Mouse (Mus musculus): ENCODE results near the gene Ifnb1.

- TF ChIP-seq POLR2A (IDR thresholded peaks at IDR 0.05; ENCODE audit: control insufficient read depth in 1 of 2, insufficient read depth in 1 of 2, low read depth in 1 of 2, low read length in 2 of 2, poor library complexity in 1 of 2) (no peak), TCF12 (IDR thresholded peaks at IDR 0.05; ENCODE audit: low read depth, low read length) (no peak), JUND (IDR thresholded peaks at IDR 0.05; ENCODE audit: low read depth, low read length) (no peak), GABPA (IDR thresholded peaks at IDR 0.05; ENCODE audit: low read depth, low read length) (no peak), GATA1 (IDR thresholded peaks at IDR 0.05; ENCODE audit: low read depth, low read length) (no peak), CHD1 (IDR thresholded peaks at IDR 0.05; ENCODE audit: low read depth, low read length) (no peak), ZC3H11A (IDR thresholded peaks at IDR 0.05; ENCODE audit: low read depth, low read length) (no peak), CTCF (IDR thresholded peaks at IDR 0.05 in 2 of 3, conservative IDR thresholded peaks at IDR 0.05 in 1 of 3; ENCODE audit: control insufficient read depth in 1 of 3, insufficient read depth in 1 of 3, low read depth in 2 of 3, low read length in 3 of 3, poor library complexity in 1 of 3, severe bottlenecking in 1 of 3) (no peak), EP300 (IDR thresholded peaks at IDR 0.05; ENCODE audit: low read depth in 1 of 2, low read length in 2 of 2) (no peak), SMC3 (IDR thresholded peaks at IDR 0.05; ENCODE audit: low read depth, low read length) (no peak)
Measured at GRCm38 (mm10) chr4:88571698-88572097, 49.1 kb upstream of the Ifnb1 start, which contains the start of gene Ifna14.

Measured in MEL (cell line).